Mouse (Mus musculus) embryonic facial prominence, embryonic 11.5 days (tissue): ENCODE results near the gene Gm20806. TPM values are rescaled to one million over a fixed set of nuclear protein-coding genes. Genes with fewer than 3 reads are reported as not detected.
"Not testable (repeated sequence)": the region's sequence is repeated elsewhere in the genome, so short reads cannot be mapped to it uniquely, and the experiment has no call there.

Source experiments
- ATAC-seq: fragments of 200-750 bp; cut with Nextera tagmentation; replicated peaks from 2 replicates; pipeline ENCODE4 v1.8.0; 2017; ENCODE audit warnings: low read depth; ENCODE audit not compliant: insufficient number of reproducible peaks, low FRiP score, low TSS enrichment
- DNase-seq: peaks from one replicate; pipeline ENCODE4 v3.0.0-alpha.2; 2015; ENCODE audit warnings: low spot score
- H3K27ac ChIP-seq: fragments of 300-500 bp; sonication (generic); replicated peaks from 2 replicates; pipeline ENCODE4 v1.5.1; 2014; ENCODE audit warnings: mild to moderate bottlenecking, low read depth, low read length, control low read depth
- H3K27me3 ChIP-seq: fragments of 300-500 bp; sonication (generic); 2 replicates; pipeline ENCODE4 v1.6.1; 2014; ENCODE audit warnings: mild to moderate bottlenecking, low read length, moderate library complexity, mixed read lengths; ENCODE audit not compliant: control insufficient read depth, insufficient read depth
- H3K36me3 ChIP-seq: fragments of 300-500 bp; sonication (generic); replicated peaks from 2 replicates; pipeline ENCODE4 v1.6.1; 2014; ENCODE audit warnings: low read depth, mild to moderate bottlenecking, low read length, moderate library complexity, mixed read lengths; ENCODE audit not compliant: control insufficient read depth, insufficient read depth
- H3K4me1 ChIP-seq: fragments of 300-500 bp; sonication (generic); 2 replicates; pipeline ENCODE4 v1.6.1; 2014; ENCODE audit warnings: low read length, mixed read lengths; ENCODE audit not compliant: control insufficient read depth, insufficient read depth
- H3K4me2 ChIP-seq: fragments of 300-500 bp; sonication (generic); 2 replicates; pipeline ENCODE4 v1.6.1; 2014; ENCODE audit warnings: low read depth, mild to moderate bottlenecking, control low read depth, low read length, moderate library complexity
- H3K4me3 ChIP-seq: fragments of 300-500 bp; sonication (generic); 2 replicates; pipeline ENCODE4 v1.5.1; 2014; ENCODE audit warnings: low read depth, low read length, control low read depth
- H3K9ac ChIP-seq: fragments of 300-500 bp; sonication (generic); replicated peaks from 2 replicates; pipeline ENCODE4 v1.6.1; 2014; ENCODE audit warnings: mild to moderate bottlenecking, control low read depth, low read length
- H3K9me3 ChIP-seq: fragments of 300-500 bp; sonication (generic); replicated peaks from 2 replicates; pipeline ENCODE4 v1.6.1; 2016; ENCODE audit warnings: mild to moderate bottlenecking, low read length, inconsistent platforms, mixed read lengths; ENCODE audit not compliant: control insufficient read depth
- WGBS: fragments of 180-500 bp; shearing (Covaris S2); extraction: QIAGEN DNeasy Blood & Tissue Kit; methylation state at CpG from one replicate; pipeline ENCODE4 v1.1.7; 2014; 5-methylcytosine and 5-hydroxymethylcytosine counted together
- polyA plus RNA-seq: library from polyadenylated mRNA; unstranded; fragments of >200 nt; fragmentation: Nextera tagmentation; extraction: Ambion mirVana; gene quantifications from 2 replicates; pipeline ENCODE4 v1.2.1, GENCODE M21; 2014

The Gm20806 gene
- polyA plus RNA-seq, result not detected in 2 replicates

DNA sequence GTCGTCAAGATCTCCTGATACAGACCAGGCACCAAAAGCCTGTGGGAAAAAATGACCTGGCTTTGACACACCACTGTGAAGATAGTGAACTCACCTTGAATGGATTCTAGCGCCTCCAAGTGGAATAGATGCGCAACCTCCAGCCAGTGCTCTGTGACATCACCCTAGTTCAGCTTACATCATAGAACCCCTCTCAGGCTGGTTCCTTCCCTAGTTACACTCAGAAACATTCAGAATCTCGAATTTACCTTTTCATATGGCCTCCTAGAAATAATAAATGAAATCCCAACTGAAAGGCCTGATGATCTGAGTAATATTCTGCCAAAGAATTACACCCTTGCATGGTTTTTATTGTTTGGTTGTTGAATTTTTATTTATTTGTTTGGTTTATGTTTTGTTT is at the start of gene Gm20806:
TSS of gene Gm20806 (minus strand) at position 101 of the 400 bp plus-strand sequence.
- no CpG with 5 or more reads among the region's 4 CpGs for WGBS

More for the DNA sequence above, at the start of gene Gm20806:
- H3K27me3 ChIP-seq, DNase-seq, H3K4me2 ChIP-seq, H3K9me3 ChIP-seq, H3K9ac ChIP-seq, H3K36me3 ChIP-seq, H3K4me1 ChIP-seq, H3K27ac ChIP-seq, ATAC-seq, H3K4me3 ChIP-seq: not testable (repeated sequence)
